Mouse (Mus musculus) mouse trophoblast stem cell (cell line): Measurements from ENCODE around the gene Nt5c1a.
"Not testable (repeated sequence)": the region's sequence is repeated elsewhere in the genome, so short reads cannot be mapped to it uniquely, and the experiment has no call there.

Experiments used
- in situ Hi-C, 2 experiments: fragments of 300-500 bp; cut with MseI, MboI; formaldehyde crosslinking; loops; 2 replicates in 1 of 2; 3 replicates in 1 of 2; pipeline ENCODE4 v1.15.1; 2025

Nt5c1a gene

GRCm38 (mm10) chr4:123201186-123202093 lies at the start of gene Nt5c1a:
Nt5c1a (plus strand) TSS chr4:123201504.
- in situ Hi-C loops, result loop anchor here in 1 of 2 experiments (10.0 kb wide), 1 partner anchor 47 kb away; no protein-coding TSS in a partner anchor

DNA sequence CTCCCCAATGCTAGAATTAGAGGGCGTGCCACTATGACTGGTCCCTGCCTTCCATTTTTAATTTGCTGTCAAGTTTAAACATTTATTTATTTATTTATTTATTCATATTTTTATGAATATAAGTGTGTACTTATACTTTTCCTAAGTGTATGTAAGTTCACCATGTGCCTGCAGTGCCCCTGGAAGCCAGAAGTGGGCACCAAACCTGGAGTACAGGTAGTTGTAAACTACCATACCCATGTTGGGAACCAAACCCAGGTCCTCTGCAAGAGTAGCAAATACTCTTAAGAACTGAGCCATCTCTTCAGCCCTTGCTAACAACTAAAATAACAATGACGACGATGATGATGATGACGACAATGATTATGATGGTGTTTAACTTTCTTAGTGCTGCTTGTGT lies 49.3 kb upstream of the Nt5c1a start:
- in situ Hi-C loops, result loop anchor here (5.0 to 10.0 kb wide), 3 partner anchors 53 to 103 kb away; partner anchors contain the start of gene Nt5c1a (in 1 of the 2)

DNA sequence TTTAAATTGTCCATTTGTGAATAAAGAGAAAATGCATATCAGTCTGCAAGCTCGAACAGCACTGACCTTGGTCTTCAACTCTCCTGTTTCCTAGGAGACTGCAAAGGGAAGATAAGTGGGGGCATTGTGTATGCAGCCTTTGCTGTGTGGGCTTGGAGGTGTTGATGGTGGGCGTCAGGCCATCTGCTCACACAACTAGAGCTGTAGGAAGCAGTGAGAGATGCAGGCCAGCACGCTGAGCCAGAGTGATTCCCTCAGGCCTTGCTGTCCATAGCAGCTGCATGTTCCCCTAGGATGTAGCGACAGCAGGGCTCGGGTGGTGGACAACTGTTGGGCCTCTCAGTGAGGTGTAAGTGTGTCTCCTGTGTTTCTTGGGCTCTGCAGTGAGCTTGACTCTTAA lies 48.3 kb upstream of the Nt5c1a start:
- in situ Hi-C loops, result loop anchor here (5.0 to 10.0 kb wide), 3 partner anchors 52 to 102 kb away; partner anchors contain the start of gene Nt5c1a (in 1 of the 2)

DNA sequence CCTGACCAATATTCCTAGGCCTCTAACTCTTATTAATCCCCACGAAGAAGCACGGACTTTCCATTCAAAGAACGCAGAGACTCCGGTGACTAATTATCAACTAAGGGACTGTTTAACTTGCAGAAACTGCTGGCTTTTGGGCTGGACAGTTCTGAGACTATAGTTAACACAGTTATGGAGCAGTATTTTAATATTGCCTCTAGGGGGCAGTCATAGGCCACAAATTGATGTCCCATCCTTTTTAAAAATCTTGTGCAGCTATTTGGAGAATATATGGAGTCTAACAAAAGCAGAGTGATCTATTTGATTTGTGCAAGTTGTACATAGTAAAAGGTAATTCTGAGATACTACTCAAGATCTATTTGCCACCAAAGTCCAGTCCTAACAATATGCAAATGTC lies 46.3 kb upstream of the Nt5c1a start:
- in situ Hi-C loops, result loop anchor here (10.0 kb wide), 2 partner anchors 50 to 100 kb away; partner anchors contain the start of gene Nt5c1a (in 1 of the 2)

DNA sequence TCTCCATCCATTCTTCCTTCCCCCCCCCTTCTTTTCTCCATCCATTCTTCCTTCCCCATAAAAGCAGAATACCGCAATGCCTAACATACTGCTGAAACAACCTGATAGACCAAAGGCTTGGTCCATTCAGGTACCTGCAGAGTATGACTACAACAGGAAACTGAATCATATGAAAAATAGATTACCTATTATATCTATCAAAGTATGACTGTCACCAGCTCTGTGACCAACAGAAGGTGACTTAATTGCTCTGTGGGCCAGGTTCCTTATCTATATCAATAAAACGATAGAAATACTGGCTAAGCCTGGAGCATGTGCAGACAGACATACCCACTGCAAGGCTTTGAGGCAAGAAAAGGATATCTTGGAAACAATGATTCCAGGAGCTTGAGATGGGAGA lies 45.9 kb upstream of the Nt5c1a start:
- in situ Hi-C loops, result loop anchor here (10.0 kb wide), 2 partner anchors 49 to 99 kb away; partner anchors contain the start of gene Nt5c1a (in 1 of the 2)

DNA sequence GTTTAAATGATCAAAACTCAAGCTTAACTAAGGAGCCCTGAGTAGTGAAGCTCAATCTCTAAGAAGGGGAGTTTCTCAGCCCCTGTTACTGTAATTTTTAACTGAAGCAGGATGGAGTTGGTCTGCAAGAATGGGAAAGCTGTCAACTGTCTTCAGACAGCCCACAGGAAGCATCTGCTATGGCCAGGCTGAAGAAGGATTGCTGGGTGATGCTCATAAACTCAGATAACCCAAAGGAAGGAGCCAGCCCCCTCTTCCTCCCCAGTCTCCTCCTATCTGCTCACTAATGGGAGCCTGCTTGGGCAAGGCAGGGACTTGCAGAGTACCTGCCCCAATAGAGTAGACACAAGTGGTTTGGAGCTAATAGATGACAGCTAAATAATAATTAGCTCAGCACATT lies 45.5 kb upstream of the Nt5c1a start:
- in situ Hi-C loops, result loop anchor here (10.0 kb wide), 2 partner anchors 49 to 99 kb away; partner anchors contain the start of gene Nt5c1a (in 1 of the 2)

DNA sequence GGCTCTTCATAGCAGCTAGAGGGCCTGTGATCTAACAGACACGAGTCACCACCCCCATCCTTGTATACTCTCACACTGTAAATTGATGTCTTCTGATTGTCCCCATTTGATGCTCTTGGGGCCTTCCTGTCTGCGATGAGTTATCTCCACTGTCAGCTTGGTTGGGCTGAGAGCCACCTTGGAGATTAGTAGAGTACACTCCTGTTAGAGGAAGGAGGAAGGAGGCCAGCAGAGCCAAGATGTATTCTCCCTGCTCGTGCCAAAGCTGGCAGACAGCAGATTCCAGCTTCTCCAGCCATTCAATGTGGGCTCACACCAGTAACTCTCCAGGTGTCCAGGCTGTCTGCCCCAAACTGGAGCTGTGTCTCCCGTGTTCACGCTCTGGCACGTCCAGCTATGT lies 40.7 kb upstream of the Nt5c1a start:
- in situ Hi-C loops, result no loop called here

GRCm38 (mm10) chr4:123161251-123161650 lies 40.1 kb upstream of the Nt5c1a start:
- in situ Hi-C loops, result not testable (repeated sequence)

- in situ Hi-C loops, result no loop called here
Measured at GRCm38 (mm10) chr4:123162305-123162917, 38.9 kb upstream of the Nt5c1a start.

DNA sequence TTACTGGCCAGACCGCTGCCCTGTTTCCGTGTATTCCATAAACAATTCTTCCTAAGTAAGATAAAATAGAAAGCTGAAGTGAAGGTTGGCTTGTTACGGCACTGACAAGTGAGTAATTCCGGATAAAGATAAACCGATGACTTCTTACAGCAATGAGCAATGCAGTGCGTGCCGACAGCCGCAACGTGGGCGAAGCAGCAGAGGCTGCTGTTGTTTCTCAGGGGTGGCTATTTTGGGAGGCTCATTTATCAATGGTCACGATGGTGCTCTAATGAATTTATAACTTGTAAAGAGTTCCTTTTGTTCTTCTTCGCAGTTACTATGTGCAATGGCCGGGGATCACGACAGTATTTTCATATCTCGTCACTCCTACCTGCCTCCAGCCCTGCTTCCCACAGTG lies 37.1 kb upstream of the Nt5c1a start:
- in situ Hi-C loops, result no loop called here

- in situ Hi-C loops, result no loop called here
Measured at GRCm38 (mm10) chr4:123171811-123172210, 29.5 kb upstream of the Nt5c1a start.

GRCm38 (mm10) chr4:123182328-123183238 lies 18.7 kb upstream of the Nt5c1a start, which contains the start of gene Hpcal4:
Hpcal4 (plus strand) TSS chr4:123183227.
- in situ Hi-C loops, result no loop called here

DNA sequence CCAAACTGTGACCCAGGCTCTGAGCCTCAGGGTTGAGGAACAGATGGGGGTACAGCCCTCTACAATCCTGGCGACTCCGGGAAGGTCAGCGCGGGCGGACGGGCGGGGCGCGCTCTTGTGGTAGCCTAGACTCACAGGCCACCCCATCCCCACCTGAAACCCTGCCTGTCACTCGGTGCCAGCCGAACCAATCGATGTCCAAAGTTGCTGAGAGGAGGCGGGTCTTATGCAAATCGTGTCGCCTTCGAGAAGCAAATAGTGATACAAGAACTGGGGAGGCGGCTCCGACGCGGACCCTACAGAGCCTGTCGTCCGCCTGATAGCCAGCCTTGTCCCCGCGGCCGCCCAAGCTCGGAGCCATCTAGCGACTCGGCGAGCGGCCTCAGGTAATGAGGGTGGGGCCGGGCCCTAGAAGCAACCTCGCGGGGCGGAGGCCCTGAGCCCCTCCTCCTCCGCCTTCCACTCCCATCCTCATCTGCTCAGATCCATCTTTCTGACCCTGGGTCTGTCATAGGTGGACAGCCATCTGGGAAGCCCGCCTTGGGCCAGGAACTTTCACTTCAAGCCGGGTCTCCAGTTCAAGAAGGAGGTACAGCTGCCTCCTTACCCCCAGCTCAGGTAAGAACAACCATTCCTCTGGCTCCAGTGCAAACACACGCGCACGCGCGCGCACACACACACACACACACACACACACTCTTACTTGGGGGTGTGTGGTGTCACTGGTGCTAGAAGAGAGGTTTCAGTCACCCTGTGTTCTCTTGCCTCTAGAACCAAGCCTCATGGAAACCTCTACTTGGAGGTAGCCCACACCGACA lies 17.9 kb upstream of the Nt5c1a start:
- in situ Hi-C loops, result no loop called here

DNA sequence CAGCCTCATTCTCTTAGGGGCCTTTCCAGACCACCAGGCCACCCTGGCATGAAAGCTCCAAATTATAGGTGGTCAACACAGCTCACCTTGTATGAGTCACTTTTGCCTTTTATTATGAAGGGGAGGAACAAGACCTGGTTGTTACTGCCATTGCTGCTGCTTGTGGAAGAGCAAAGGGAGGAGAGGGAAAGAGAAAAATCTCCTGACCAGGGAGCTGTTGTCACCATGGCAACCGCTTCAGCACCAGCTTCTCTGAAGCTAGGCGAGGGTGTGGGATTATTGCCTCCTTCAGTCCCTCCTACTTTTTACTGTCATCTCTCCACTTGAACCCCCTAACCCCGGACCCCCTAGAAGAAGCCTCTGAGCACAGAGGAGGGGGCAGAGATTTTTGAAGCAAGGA lies 16.5 kb upstream of the Nt5c1a start:
- in situ Hi-C loops, result no loop called here

- in situ Hi-C loops, result no loop called here
Measured at GRCm38 (mm10) chr4:123192336-123192735, 9.0 kb upstream of the Nt5c1a start.

GRCm38 (mm10) chr4:123193791-123194190 lies 7.5 kb upstream of the Nt5c1a start:
- in situ Hi-C loops, result no loop called here

- in situ Hi-C loops, result no loop called here
Measured at GRCm38 (mm10) chr4:123196695-123197094, 4.6 kb upstream of the Nt5c1a start.

GRCm38 (mm10) chr4:123200771-123201185 lies 526 bp upstream of the Nt5c1a start:
- in situ Hi-C loops, result loop anchor here in 1 of 2 experiments (10.0 kb wide), 1 partner anchor 46 kb away; no protein-coding TSS in a partner anchor

- in situ Hi-C loops, result loop anchor here in 1 of 2 experiments (10.0 kb wide), 1 partner anchor 47 kb away; no protein-coding TSS in a partner anchor
Measured at GRCm38 (mm10) chr4:123202094-123202420, 753 bp downstream of the Nt5c1a start.

DNA sequence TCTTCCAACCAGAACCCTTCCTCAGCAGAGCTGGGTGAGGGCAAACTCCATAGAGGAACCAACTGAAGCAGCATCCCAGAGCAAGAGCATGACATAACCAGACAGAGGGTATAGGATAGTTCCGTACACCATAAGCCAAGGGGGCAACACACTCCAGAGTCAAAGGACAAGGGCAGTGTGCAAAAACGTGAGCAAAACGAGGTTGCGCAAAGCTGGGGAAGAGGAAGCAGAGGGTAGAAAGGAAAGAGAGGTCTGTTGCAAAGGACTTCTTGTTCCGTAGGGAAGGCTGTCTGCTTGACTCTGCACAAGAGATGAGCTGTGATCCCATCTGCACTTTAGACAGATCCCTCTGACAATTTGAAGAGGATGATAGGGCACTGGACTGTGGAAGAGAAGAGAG lies 6.0 kb downstream of the Nt5c1a start:
- in situ Hi-C loops, result loop anchor here (5.0 to 10.0 kb wide), 2 partner anchors 53 to 55 kb away; no protein-coding TSS in a partner anchor
